Mouse (Mus musculus) cerebellum, postnatal 10 days (tissue): Measurements from ENCODE around the gene Poldip3.
A peak's percentile ranks its signal among the peaks of the same experiment; 100 is the strongest.
"Not testable (repeated sequence)": the region's sequence is repeated elsewhere in the genome, so short reads cannot be mapped to it uniquely, and the experiment has no call there.

Experiments used
- DNase-seq, 2 experiments: peaks; one replicate each; pipeline ENCODE4 v3.0.0; 2021; ENCODE audit warnings: mixed read lengths in 2 of 2

The Poldip3 gene

DNA sequence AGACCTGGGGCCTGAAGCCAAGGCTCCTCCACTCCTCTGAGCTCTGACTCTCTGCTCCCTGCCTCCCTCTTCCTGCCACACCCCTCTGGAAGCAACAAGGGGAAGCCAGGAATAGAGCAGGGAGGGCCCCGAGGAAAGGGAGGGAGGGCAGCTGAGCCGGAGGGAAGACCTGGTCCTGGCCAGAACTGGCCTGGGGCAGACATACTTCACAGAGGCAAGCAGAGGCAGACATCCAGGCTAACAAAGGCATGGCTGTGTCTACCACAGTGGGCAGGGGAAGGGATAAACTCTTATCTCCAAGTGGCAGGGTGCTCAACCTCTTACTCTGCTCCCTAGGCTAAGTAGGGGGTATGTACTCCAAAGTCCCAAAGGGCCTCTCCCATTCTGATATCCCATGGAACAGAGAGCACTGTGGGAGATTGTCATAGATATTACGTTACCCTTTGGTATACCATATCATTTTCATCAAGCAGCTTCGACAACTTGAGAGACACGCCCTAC is 15.8 kb upstream of the Poldip3 start:
- DNase-seq: no peak

DNA sequence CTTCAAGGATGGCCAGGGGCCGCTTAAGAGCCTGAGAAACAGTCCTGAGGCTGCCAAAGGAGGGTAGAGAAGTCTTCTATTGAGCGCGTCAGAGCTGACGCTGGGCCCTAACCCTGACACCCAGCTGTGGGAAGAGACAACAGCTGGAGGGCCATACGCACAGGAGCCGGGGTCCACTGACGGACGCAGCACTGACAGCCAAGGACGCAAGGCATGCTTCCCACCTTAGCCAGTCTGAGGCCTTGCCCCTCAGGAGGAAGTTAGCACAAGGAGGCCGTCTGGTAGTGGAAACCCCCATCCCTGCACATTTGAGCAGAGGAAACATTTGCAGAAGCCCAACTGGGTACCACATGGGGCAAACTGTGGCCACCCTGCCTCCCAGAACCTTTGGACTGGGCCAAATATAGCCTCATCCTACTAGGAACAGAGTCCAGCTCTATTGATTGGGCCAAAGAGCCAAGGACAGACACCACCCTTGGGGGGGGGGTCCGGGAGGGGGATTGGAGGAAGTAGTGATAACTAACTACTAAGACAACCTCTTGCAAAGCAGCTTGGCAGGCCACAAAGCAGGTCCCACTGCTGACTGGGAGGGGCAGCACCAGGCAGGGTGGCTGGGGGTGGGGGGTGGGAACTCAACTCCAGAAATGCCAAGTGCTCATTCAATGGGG is 13.8 kb upstream of the Poldip3 start:
- DNase-seq: no peak

DNA sequence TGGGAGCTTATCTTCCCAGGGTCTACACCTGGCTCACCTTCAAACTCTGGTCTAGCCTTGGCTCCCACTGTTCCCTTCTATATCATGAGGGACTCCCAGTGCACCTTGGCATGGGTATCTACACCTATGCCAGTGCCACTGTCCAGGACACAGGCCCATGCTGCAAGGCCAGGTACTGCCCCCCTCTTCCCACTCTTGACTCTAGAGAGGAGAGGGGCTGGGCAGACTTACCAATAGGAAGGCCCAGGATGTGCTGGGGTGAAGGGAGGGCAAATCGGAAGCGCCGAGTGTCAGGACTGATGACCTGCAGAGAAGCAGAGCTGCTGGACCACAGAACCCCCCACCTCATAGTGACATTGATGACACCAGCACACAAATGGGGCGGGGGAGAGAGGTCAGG is 12.8 kb upstream of the Poldip3 start:
- DNase-seq: no peak

DNA sequence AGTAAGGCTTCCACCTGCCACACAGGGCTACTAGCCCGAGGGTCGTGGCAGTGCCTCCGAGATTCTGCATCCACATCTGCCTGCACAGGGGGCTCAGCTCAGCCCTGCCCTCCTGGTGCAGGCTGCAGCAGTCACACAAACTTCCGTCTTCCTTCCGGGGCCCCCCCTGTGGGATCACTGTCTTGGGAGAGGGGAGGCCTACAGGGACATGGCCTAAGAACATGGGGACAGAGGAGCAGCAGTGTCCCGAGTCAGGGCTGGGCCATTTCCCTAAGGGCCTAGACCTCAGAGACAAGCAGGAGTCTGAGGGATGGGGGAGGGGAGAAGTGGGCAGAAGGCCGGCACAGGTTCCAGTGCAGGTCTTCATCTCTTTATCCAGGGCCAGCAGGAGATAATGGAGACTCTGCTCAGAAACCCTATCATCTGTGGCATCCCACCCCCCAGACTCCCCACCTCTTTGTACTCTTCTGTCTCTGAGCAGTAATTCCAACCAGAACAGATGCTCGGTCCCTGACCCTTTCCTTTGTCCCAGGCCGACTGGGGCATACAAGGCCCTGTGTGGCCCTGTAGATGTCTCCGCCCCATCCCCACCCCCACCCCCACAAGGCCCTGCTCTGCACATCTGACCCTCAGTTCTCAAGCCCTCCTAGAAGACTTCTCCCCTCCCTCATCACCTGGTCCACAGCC is 12.0 kb upstream of the Poldip3 start:
- no peak for DNase-seq

DNA sequence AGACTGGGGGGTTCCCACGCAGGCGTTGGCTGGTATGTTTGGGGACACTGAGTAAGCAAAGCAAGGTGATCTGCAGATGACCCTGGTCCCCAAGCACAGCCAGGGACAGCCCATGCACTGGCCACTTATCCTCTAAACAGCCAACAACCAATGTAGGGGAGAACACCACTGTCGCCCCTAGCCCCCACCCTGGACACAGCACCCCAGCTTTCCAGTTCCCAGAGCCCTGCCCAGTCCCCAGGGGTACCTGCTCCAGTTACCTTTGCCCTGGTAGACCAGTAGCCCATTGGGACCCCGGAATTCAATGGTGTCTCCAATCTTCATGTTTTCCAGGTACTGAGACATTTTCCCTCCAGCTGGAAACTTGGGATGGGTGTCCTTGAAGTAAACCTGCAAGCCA is 11.4 kb upstream of the Poldip3 start:
- DNase-seq: no peak

DNA sequence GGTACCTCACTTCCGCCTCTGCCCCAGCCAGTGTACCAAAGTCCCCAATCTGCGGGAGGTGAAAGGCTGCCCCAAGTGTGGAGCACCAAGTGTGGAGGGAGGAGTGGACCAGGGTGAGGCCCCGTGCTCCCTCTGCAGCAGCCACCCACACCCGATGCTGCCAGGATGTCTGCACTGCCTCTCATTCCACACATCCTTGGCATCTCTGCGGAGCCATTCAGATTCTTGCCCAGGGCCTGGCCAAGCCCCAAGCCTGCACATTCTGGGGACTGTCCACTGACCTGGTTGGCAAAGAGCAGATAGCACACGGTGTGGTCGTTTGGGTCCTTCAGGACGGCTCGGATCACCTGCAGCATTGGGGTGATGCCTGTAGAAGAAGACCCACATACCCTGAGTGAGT is 10.6 kb upstream of the Poldip3 start:
- DNase-seq: no peak

DNA sequence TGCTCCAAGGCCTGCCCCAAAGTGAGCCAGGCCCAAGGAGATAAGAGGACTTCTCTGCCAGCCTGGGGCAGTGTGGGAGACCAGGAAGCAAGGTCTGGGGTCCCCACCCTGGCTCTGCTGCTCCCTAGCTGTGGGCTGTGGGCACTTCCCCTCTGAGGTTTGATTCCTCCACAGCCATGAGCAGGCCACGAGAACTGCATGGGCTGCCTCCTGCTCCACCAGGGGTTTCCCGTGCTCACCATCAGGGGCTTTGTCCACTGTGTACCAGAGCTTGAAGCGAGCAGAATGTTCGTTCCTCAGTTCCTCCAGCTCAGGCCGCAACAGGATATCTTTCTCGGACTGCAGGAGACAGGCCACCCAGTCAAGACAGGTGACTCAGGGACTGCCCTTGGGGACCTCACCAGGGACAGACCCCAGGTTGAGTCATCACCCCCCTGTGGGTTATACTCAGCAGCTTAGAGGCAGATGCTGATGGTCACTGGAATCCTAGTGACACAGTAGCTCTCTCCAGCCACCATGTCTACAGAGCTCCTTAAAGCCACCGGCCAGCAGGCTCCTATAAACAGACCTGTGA is 9.5 kb upstream of the Poldip3 start:
- no peak for DNase-seq

DNA sequence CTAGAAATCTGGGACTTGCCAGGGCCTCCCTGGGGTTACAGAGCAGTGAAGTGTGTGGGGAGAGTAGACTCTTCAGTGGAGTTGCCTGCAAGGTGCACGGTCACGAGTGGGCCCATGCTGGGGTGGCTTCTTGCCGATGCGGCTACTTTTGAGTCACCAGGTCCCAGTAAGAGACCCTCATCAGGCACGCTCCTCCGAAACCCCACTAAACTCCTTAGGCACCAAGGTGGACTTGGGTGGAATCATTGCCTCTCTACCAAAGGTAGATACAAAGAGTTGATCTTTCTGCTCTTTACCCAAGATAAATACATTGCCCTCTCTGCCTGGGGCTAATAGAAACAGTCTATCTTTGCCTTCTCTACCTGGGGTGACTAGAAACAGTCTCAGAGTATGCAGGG is 8.5 kb upstream of the Poldip3 start:
- no peak for DNase-seq

DNA sequence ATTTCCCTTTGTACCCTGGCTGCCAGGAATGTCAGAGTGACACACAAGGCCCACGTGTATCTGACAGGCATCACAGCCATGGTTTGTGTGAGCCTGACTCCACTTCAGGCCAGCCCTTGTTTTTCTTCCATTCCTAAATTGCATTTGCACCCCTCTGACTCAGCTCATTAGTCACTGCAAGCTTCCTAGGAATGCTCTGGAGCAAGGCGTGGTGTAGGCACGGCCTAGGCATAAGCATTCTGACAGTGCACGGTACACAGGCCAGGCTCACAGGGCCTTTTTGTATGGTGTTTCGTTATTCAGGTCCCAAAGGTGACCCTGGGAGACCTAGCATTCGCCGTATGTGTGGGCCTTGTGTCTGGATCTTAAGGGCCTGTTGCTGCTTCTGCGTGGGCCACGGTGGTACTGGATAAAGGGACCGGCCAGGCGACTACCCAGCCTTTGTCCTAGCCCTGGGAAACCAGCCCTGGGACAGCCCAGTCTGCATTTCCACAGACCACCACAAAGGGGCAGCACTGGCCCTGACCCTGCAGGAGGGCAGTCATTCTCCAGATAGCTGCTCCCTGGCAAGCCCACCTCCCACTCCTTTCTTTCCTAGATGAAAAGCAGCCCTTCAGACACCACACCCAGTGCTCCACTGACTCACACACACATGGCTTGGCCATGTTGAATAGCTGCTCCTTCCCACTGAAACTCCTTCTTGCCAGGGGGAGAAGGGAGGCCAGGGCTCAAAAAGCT is 7.9 kb upstream of the Poldip3 start:
- peak; percentile 68 to 69 for DNase-seq

DNA sequence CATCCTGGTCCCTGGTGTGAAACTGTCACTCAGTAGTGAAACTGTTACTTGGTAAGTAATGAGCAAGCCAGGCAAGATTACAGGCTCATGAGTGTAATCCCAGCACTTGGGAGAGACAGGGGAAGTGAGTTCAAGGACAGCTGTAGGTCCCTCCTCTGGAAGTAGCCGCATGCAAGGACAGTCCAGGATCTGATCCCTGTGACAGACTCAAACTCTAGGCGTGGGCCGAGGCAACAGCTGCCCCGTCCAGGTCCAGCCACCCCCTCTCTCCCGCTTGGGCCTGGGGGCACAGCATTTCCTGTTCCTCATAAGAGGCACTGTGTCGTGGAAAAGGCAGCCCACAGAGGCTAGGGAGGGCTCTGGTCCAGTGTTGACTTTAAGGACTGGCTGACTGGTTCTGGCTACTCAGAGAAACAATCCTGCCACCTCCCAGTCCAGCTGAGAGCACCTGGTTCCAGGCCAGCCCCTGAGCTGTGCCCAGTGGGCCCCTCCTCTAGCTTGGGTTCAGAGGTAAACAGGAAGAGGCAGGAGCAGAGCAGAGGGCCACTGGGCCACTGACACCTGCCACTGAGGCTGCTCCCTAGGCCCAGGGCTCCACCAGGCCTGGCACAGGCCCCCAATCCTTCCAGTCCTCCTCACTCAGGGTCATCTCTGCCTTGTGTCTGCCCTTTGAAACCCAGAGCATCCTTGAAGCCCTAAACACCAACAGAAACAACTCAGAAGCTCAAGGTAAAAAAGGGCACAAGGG is 6.7 kb upstream of the Poldip3 start:
- DNase-seq: no peak

DNA sequence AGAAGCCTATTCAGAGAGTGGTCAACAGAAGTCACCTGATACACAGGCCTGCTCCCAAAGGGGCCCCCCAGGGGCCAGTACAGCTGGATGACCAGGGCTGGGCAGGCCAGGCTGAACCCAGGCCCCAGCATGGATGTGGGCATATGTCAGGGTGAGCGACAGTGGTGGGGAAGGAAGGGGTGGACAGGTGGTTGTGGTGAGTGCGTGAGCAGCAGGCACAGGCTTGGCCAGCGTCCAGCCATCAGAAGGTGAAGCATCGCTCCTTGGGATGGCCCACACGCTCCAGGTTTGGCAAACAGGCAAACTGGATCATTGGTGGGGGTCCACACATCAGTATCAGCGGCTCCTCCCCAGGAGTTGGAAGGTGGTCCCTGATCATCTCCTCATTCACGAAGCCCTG is 5.1 kb upstream of the Poldip3 start:
- DNase-seq: peak in 1 of 2 experiments; percentile 35

DNA sequence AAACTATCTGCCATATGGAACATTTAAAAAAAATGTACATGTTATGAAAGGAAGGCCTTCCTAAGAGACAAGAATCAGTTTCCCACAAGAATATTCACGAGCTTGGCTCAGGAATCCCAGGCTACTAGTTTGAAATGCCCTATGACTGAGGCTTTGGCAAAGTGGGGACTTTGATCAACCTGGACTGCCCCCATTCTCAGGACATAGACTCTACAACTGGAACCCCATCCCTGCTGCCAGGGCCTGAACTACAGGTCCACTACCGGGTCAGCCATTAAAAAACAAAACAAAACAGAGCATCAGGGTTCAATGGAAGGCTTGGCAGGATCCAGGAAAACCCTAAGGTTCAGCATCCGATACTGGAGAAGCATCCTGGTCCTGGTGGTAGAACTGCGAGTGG is 1.5 kb upstream of the Poldip3 start:
- DNase-seq: no peak

DNA sequence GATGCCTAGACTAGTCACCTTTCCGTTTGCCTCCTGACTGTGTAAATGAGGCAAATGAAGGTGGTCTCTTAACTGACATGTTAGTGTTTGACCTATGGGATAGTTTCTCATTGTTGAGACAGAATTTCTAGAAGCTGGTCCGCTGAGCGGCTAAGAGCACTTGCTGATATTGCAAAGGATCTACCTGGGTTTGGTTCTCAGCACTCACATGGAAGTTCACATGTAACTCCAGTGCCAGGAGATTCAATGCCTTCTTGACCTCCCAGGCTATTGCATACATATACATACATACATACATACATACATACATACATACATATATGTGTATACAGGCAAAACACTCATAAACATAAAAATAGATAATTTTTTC is 874 bp upstream of the Poldip3 start:
- no peak for DNase-seq

DNA sequence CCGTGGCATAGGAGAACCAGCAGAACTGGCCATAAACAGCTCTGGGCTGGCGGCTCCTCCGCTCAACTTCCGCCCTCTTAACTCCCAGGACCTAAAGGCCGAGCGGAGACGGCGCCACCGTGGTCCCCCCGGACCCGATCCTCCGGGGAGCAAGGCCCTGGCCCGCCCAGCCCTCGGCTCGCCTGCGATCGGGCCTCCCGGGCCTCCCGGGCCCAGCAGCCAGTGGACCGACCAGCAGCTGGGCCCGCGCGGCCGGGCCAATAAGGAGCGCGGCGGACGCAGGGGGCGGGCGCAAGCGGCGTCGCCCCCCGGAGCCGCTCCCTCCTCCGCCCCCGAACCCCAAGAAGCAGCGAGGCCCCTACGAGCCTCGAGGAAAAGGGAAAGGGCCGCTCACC is 386 bp downstream of the Poldip3 start:
- no peak for DNase-seq

DNA sequence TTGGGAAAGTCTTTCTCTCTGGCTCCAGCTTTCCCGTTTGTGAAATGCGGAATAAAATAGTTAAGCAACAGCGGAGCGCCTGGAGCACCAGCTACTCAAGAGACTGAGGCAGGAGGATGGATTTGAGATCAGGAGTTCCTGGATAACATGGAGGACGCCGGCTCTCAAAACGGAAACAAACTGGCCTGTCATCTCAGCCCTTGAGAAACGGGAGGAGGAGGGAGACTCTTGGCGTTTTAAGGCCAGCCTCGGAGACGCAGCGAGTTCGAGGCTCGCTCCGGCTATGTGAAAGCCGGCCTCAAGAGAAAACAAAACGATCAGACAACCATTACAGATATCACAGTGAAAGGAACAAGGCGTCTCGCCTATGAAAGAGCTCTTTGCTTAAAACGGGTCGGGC is 789 bp downstream of the Poldip3 start:
- peak in 1 of 2 experiments; percentile 30 for DNase-seq

DNA sequence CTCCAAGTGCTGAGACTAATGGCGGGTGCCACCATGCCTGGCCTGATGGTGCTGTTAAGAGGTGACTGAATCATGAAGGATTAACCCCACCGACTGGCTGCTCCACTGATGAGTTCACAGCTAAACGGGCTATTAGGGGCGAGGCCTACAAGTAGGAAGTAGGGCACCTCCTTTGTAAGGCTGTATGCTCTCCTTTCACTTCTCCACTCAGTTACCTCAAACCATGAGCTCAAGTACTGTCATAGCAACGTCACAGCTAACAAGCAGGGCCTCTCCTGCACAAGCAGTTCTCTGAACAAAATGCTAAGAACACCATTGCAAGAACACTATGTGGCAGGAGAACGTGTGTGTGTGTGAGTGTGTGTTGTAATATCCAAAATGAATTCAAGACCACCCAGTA is 3.6 kb downstream of the Poldip3 start:
- no peak for DNase-seq

DNA sequence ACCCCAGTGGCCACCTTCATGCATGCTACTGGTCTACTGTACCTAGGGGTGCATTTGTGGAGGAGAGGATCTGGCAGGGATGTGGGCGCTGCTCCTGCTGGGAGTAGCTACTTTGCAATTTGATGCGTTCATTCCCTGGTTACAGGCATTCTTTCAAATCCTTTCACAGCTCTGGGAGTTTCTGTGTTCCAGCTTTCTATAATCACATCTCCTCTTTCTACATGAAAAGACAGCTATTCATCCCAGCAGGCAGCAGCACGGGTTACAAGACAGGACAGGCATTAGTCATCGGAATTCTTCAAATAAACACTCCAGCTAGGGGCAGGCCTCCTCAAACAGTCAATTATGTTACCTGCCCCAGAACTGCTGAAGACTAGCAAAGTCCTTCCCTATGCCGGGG is 6.3 kb downstream of the Poldip3 start:
- DNase-seq: no peak

DNA sequence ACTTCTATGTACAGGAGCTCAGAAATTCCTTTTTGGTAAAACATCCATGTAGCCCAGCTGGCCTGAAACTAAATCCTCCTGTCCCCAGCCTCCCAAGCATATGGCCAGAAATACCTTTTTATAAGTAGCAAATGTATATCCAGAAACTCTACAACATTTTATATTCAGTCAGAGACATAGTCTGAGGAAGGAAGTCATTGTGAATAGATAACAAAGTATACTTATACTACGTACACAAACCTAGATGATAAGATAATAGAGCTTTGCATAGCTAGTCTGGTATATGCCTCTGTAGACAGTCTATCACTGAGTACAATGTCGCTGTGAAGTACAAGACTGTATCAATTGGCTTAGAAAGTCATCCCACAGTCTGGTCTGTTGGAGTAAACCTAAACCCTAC is 13.5 kb downstream of the Poldip3 start:
- DNase-seq: no peak

DNA sequence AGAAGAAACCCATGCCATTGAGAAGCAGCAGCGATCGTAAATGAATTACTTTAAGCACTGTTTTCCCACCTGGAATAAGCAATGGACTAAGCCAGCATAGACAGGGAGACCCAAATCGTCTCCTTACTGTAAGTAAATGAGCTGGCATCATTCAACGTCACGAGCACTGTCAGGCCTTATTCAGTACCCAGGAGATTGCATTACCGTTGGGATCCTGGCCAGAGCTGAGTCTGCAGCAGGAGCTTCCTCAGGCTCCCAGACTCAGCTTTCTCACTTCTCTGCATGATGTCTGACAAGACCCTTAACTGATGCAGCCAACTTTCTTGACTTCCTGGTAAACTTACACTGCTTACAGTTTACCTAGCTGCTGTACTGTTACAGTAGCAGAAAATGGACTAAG is 14.5 kb downstream of the Poldip3 start:
- no peak for DNase-seq

DNA sequence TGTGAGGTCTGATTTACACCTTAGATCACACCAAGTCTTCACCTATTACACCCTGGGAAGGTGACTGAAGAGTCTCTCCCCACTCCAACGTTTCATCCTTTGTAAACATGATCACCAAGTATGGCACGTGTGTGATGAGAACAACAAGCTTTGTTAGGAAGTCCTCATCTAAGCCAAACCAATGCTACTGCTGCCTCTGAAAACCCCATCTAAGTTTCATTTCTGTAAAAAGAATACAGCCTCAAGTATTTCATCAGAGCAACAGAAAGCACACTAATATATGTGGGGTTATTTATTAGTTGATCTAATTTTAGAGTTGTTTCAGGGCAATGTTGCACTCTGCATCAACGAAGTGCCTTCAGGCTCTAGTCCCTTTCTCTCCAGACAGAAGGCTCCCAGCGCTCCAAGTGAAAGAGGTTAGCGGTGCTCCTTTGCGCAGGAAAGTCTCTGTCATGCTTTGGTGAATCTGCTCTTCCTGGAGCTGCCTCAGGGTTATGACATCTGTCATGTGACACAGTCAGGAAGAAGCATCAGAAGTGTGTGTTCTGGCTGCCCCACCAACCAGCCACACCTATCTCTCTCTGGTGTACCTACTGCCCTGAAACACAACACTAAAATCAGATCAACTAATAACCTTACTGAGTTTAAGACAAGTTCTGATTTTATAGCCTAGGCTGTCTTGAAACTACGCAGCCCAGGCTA is 19.5 kb downstream of the Poldip3 start:
- DNase-seq: no peak

DNA sequence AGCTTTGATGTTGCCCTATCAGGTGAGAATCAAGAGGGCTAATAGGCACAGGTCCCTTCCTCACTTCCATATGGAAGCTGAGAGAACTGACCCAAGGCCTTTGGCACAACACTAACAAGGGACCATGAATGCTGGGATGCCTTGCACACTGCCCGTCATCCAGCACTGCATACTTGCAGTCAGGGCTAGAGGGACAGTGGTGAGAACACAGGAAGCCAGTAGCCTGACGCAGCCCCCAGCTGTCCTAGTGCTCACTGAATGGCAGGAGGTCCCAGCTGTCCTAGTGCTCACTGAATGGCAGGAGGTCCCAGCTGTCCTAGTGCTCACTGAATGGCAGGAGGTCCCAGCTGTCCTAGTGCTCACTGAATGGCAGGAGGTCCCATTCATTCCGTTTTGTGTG is 22.1 kb downstream of the Poldip3 start:
- DNase-seq: not testable (repeated sequence)

DNA sequence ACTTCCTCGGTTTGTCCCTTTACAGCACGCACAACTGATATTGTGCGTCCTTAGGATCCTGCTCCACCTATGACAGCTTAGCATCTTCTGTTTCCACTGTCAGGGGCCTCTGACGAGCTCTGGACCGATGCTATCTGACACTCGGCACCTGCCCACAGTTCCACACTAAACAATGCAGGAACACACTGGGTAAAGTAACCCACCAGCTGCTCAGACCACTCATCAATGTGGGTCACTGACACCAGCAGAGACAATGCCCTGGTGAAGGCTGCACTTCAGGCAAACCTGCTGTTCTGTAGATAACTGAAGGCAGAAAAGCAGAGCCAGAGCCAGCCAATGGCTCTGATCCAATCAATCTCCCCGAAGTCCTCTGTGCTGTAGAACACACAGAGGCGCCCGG is 22.6 kb downstream of the Poldip3 start:
- no peak for DNase-seq
